Mouse (Mus musculus): ENCODE measurements around the gene Vgll4. TPM values are rescaled to one million over a fixed set of nuclear protein-coding genes. Genes with fewer than 3 reads are reported as not detected.

Gene Vgll4
- polyA plus RNA-seq, 1 experiment from 2014 or later, result 65.9 TPM

DNA sequence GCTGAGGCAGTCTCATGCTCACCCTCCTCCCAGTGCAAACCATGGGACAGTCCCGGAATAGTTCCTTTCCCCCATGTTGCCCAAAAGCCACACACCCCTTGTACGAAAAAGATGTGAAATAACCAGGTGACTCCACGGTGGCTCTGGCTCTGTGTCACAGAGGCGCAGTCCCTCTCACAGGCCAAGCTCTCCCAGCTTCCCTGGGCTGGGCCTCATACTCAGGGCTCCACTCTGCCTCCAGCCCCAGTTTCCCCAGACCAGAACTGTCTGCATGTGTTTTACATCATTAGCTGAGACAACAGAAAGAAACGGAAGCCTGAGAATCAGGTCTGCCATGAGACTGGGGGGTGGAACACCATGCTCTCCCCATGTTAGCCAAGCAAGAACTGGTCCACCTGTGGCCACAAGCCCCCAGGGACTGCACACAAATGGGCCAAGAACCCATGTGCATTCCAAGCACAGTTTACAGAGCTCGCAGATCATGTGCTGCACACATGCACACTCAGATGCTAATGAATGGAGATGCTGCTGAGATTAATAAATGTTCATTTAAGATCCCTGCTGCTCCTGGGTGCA lies 100.2 kb downstream of the Vgll4 start:
- H3K4me1 ChIP-seq (replicated peaks), result peaks cover 50% of the 10 kb centered on the region
- no peaks in the 10 kb centered on the region; the same call in 1 of the 2 replicates for H3K36me3 ChIP-seq
- H3K9ac ChIP-seq, result no peak overlapping the region; the same call in 1 of the 2 replicates
- ATAC-seq (ENCODE audit: low FRiP score), result 0 out of 2 replicates have a peak, but pooled peaks have one; percentile 38
- H3K27me3 ChIP-seq, result no peaks in the 10 kb centered on the region
- peak overlapping the region; percentile 58 for H3K27ac ChIP-seq
- whole genome bisulfite sequencing, result 73% methylated on average over 6 of the region's 6 CpGs
- H3K4me2 ChIP-seq, result no peak overlapping the region
- no peak overlapping the region for H3K4me3 ChIP-seq
- H3K9me3 ChIP-seq, result no peaks in the 10 kb centered on the region

DNA sequence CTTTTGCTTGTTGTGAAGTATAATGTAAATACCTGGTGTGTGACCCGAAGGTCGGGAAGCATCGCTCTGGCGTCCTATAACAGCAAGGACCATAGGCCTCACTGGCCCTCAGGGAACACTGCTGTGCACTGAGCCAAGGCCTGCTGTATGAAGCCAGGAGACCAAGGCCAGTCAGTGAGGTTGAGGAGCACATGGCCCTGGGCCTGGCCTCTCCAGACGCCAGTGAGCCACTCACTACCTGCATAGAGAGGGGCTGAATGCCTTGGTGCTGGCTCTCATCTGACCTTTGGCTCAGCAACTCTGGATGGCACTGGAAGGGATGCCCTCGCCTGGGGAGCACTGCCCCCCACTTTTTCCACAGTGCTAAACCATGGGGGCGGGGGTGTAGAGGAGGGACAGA lies 101.1 kb downstream of the Vgll4 start:
- Histone ChIP-seq H3K4me3 (no peak overlapping the region), H3K36me3 (peaks cover 5% of the 10 kb centered on the region; the same call in 1 of the 2 replicates), H3K9ac (peak overlapping the region; percentile 39; the same call in 1 of the 2 replicates), H3K9me3 (no peaks in the 10 kb centered on the region), H3K4me1 (replicated peaks) (peaks cover 43% of the 10 kb centered on the region), H3K27ac (peak overlapping the region; percentile 58), H3K27me3 (no peaks in the 10 kb centered on the region), H3K4me2 (no peak overlapping the region)
- no peak for ATAC-seq (ENCODE audit: low FRiP score)
- 83% methylated on average over 7 of the region's 7 CpGs for WGBS

DNA sequence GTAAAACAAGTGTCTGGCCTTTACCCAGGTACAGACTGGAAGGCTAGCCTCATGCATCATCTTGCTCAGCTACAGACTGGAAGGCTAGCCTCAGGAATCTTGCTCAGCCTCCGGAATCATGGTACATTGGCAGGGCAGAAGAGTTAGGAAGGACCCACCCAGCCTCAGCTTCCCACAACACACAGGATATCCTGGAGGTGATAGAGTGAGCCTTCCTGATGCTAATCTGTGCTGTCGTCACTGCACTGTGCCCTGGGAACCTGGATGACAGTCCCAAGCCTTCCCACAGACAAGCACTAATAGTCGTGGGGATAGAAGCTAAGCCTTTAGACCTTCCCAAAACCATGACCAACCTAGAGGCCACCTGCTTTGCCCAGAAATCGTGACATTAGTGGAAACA lies 103.2 kb downstream of the Vgll4 start:
- Histone ChIP-seq H3K4me2 (no peak overlapping the region), H3K36me3 (peaks cover 23% of the 10 kb centered on the region), H3K4me1 (replicated peaks) (peaks cover 32% of the 10 kb centered on the region), H3K27ac (no peak overlapping the region), H3K27me3 (no peaks in the 10 kb centered on the region), H3K4me3 (no peak overlapping the region), H3K9ac (no peak overlapping the region), H3K9me3 (no peaks in the 10 kb centered on the region)
- ATAC-seq (ENCODE audit: low FRiP score), result no peak
- WGBS, result 88% methylated on average over 4 of the region's 4 CpGs

DNA sequence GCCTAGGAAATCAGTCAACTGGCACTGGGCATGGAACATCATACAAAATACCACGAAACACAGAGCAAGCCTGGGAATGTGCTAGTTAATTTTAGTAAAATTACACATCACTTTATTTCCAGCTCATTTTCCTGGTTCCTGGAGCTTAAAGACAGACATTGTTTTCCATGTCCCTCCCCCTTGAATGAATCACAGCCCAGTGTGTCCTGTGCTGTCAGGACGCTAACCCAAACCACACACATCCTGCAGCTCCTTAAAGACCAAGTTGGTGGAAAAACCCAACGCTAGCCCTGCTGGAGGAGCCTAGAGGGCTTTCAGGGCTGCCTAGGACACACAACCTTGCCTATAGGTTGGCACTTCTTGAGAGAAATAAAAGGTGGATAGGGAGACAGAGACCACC lies 103.7 kb downstream of the Vgll4 start:
- Histone ChIP-seq H3K9me3 (no peaks in the 10 kb centered on the region), H3K9ac (no peak overlapping the region), H3K4me3 (no peak overlapping the region), H3K36me3 (peaks cover 28% of the 10 kb centered on the region), H3K4me2 (no peak overlapping the region), H3K27me3 (no peaks in the 10 kb centered on the region), H3K4me1 (replicated peaks) (peaks cover 37% of the 10 kb centered on the region), H3K27ac (no peak overlapping the region)
- WGBS, result 90% methylated on average over 3 of the region's 3 CpGs
- ATAC-seq (ENCODE audit: low FRiP score), result no peak

DNA sequence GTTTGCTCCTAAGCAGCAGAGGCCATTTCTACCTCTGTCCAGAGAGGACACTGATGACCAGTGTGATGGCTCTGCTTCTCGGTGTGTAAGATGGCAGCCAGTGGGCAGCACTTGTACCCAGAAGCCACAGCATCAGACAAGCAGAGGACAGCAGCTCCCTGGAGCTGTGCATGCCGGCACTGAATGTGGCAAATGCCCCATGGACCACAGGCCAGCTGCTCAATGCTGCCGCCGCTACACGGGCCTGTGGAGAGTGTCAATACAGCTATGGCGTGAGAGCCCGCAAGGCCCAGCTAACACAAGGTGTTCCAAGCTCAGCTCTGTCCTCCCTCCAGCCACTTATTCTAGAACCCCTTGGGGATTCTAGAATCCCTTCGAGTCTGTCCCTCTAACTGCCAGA lies 105.4 kb downstream of the Vgll4 start:
- H3K9ac ChIP-seq, result no peak overlapping the region
- H3K36me3 ChIP-seq, result peaks cover 40% of the 10 kb centered on the region
- H3K9me3 ChIP-seq, result no peaks in the 10 kb centered on the region
- no peaks in the 10 kb centered on the region for H3K27me3 ChIP-seq
- H3K4me2 ChIP-seq, result no peak overlapping the region
- 76% methylated on average over 8 of the region's 8 CpGs for WGBS
- peaks cover 28% of the 10 kb centered on the region for H3K4me1 ChIP-seq (replicated peaks)
- no peak for ATAC-seq (ENCODE audit: low FRiP score)
- H3K27ac ChIP-seq, result no peak overlapping the region; the same call in 1 of the 2 replicates
- no peak overlapping the region for H3K4me3 ChIP-seq

DNA sequence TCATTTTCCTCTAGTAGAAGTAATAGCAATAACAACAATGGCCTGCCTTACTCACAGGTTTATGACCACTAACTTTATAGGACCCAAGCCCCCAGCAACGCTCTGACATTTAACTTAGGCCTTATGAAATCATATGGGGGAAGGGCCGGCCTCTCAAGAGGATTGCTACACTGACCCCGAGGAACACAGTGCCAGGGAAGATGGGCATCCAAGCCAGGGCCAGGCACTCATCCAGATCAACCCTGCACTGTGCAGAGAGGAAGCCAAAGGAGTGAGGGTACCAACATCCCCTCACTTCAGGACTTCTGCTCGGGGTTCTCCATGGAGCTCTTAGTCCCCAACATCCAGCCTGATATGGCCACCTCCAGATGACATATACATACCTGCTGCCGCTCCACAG lies 106.3 kb downstream of the Vgll4 start:
- no peak overlapping the region for H3K9ac ChIP-seq
- no peaks in the 10 kb centered on the region for H3K9me3 ChIP-seq
- H3K27ac ChIP-seq, result no peak overlapping the region
- WGBS, result 91% methylated on average over 5 of the region's 5 CpGs
- peaks cover 45% of the 10 kb centered on the region for H3K36me3 ChIP-seq
- no peaks in the 10 kb centered on the region for H3K27me3 ChIP-seq
- peaks cover 19% of the 10 kb centered on the region for H3K4me1 ChIP-seq (replicated peaks)
- no peak for ATAC-seq (ENCODE audit: low FRiP score)
- no peak overlapping the region for H3K4me2 ChIP-seq
- no peak overlapping the region for H3K4me3 ChIP-seq

DNA sequence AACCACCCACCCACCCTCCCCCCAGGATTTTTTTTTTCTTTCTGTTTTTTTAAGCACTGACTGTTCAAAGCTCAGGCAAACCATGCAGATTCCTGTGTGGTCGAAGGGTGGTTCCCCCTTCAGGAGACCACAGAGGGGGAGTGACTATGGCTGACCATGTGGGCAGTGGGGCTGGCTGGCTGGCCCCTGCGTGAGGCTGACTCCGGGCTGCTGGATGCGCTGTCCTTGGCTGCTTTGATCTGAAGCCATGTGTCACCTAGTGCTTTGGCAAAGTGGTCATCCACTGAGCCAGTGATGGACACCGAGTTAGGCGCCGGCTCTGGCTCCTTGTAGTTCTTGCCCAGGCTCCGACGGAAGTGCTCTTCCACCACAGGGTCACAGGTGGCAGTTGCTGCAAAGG lies 107.7 kb downstream of the Vgll4 start:
- 84% methylated on average over 9 of the region's 9 CpGs for WGBS
- Histone ChIP-seq H3K9ac (no peak overlapping the region), H3K4me3 (no peak overlapping the region), H3K4me1 (replicated peaks) (peaks cover 28% of the 10 kb centered on the region), H3K27me3 (no peaks in the 10 kb centered on the region), H3K27ac (peak overlapping the region; percentile 60; the same call in 1 of the 2 replicates), H3K36me3 (peaks cover 50% of the 10 kb centered on the region), H3K9me3 (no peaks in the 10 kb centered on the region), H3K4me2 (no peak overlapping the region)
- ATAC-seq (ENCODE audit: low FRiP score), result no peak

DNA sequence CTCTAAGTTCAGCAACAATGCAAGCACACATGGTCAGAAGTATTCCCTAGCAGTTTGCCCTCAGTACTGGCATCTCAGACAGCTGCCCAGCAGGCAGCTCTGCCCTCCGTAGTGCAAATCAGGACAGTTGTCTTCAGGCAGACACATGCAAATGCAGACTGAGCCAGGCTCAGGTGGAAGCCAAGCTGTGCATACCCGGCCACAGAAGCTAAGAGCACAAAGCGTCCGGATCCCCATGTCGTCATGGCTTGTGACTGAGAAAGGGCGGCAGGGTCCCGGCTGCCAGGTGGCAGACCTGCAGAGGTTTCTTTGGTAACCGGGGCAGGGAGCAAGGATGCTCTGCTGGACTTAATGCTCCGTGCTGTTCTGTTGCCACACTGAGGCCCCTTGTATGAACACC lies 108.2 kb downstream of the Vgll4 start:
- Histone ChIP-seq H3K4me3 (no peak overlapping the region), H3K27ac (peak overlapping the region; percentile 60), H3K9ac (peak overlapping the region; percentile 26; the same call in 1 of the 2 replicates), H3K4me2 (no peak overlapping the region), H3K27me3 (no peaks in the 10 kb centered on the region), H3K9me3 (no peaks in the 10 kb centered on the region), H3K36me3 (peaks cover 50% of the 10 kb centered on the region), H3K4me1 (replicated peaks) (peaks cover 28% of the 10 kb centered on the region)
- WGBS, result 58% methylated on average over 9 of the region's 9 CpGs
- no peak for ATAC-seq (ENCODE audit: low FRiP score)

DNA sequence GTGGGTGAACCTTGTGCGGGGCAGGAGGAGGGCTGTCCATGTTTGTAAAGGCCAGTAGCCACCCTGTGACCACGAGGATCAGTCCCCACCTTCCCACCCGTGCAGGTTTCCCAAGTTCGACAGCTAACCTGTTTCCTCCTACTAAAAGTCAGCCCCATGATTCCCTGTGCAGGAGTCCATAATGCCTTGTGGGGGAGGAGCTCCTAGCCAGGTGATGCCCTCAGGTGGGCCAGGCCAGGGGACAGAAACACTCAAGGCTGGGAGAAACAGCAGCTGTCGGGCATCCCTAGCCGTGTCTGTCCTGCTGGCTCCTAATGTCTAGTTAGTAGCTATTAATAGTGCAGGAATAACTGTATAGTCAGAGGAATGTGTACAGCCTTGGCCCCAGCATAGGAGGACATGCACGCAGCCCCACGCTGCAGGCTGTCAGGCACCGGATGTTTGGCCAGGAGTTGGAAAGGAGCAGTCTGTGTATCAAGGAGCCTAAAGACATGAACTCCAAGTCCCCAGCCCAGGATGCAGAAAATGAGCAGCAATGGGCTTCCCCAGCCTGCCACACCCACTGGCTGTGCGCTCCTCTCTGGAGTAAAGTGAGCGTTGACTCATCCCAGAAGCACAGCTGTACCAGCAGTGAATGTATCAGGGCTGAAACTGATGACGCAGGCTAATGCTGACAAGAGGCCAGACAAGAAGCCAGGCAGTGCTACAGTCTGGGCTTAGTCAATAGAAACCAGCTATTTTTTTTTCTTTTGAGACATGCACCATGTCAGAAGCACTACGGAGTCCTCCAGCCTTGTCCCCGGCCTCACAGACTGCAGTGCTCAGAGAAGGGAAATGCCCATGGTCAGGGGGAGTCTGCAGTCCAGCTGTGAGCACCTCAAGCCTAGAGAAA lies 108.9 kb downstream of the Vgll4 start:
- no peaks in the 10 kb centered on the region for H3K27me3 ChIP-seq
- H3K4me2 ChIP-seq, result no peak overlapping the region
- H3K9ac ChIP-seq, result peak overlapping the region; percentile 26; the same call in 1 of the 2 replicates
- H3K27ac ChIP-seq, result peak overlapping the region; percentile 60
- peaks cover 50% of the 10 kb centered on the region for H3K36me3 ChIP-seq
- H3K4me1 ChIP-seq (replicated peaks), result peaks cover 28% of the 10 kb centered on the region
- H3K4me3 ChIP-seq, result no peak overlapping the region
- WGBS, result 84% methylated on average over 14 of the region's 14 CpGs
- no peak for ATAC-seq (ENCODE audit: low FRiP score)
- H3K9me3 ChIP-seq, result no peaks in the 10 kb centered on the region

DNA sequence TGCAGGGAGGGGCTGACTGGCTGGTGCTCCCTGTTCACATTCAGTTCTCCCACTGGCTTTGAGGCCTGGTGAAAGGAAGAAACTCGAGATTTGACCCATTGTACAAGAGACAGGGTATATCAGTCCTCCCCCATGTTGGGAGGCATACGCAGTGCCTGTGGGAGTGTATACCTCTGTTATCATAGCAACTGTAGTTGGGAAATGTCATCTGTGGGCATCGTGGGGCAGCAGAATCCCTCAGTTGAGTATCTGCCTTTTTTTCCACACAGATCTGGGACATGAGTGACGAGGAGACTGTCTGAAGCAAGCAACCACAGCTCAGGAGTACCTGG lies 111.1 kb downstream of the Vgll4 start:
- H3K27me3 ChIP-seq, result no peaks in the 10 kb centered on the region
- WGBS, result 86% methylated on average over 4 of the region's 4 CpGs
- H3K4me1 ChIP-seq (replicated peaks), result peaks cover 41% of the 10 kb centered on the region
- no peak overlapping the region for H3K4me3 ChIP-seq
- H3K36me3 ChIP-seq, result peaks cover 45% of the 10 kb centered on the region
- no peak overlapping the region; the same call in 1 of the 2 replicates for H3K27ac ChIP-seq
- ATAC-seq (ENCODE audit: low FRiP score), result no peak
- no peak overlapping the region for H3K4me2 ChIP-seq
- no peak overlapping the region for H3K9ac ChIP-seq
- no peaks in the 10 kb centered on the region for H3K9me3 ChIP-seq

DNA sequence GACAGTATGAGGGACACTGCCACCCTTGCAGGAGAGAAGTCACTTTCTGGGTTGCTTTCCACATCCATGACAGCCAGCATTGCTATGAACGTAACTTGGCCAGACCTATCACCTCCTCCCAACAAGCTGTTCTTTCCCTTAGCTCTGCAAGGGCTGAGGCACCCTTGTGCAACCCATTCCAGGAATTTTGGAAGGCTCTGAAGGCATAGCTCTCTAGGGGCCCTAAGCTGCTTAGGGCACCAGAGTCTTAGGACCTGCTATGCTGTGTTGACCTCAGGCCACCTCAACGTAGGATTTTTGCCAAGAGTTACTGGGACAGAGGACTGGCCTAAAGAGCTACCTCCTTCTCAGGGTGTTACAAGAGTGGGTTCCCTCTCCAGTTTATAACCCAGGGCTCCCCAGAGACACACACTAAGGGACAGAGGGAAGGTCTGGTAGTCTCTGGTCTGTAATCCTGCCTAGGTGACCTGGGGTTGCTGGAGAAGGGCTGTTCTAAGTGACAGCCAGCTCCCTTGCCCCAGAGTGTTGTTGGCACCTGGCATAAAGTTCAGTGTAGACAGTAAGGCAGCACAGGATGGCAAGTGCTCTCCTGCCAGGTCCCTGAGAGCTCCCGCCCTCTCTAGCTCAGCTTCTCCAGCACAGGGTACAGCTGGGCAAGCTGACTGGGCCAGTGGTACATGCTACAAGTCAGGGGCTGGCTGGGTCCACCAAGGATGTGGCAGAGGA lies 111.6 kb downstream of the Vgll4 start:
- no peaks in the 10 kb centered on the region for H3K27me3 ChIP-seq
- 80% methylated on average over 3 of the region's 3 CpGs for WGBS
- H3K9me3 ChIP-seq, result no peaks in the 10 kb centered on the region
- H3K27ac ChIP-seq, result peak overlapping the region; percentile 52; the same call in 1 of the 2 replicates
- no peak for ATAC-seq (ENCODE audit: low FRiP score)
- H3K4me2 ChIP-seq, result no peak overlapping the region
- no peak overlapping the region for H3K4me3 ChIP-seq
- peaks cover 46% of the 10 kb centered on the region for H3K4me1 ChIP-seq (replicated peaks)
- peaks cover 42% of the 10 kb centered on the region for H3K36me3 ChIP-seq
- H3K9ac ChIP-seq, result peak overlapping the region; percentile 21; the same call in 1 of the 2 replicates

DNA sequence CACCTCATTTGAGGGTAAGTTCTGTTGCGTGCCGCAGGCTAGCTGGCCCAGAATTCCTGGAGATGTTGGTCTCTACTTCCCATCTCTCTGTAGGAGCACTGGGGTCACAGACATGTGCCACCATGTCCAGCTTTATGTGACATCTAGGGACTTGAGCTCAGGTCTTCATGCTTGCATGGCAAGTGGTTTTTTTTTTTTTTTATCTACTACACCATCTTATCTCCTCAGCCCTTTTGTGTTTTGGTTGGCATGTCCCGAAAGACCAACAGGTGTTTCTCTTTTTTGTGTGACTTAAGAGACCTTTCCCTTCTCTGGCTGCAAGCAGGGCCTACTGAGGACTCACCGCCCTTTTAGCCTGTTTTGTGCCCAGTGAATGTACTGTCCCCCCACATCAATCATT lies 113.3 kb downstream of the Vgll4 start:
- H3K36me3 ChIP-seq, result peaks cover 25% of the 10 kb centered on the region
- H3K4me3 ChIP-seq, result no peak overlapping the region
- peaks cover 60% of the 10 kb centered on the region for H3K4me1 ChIP-seq (replicated peaks)
- ATAC-seq (ENCODE audit: low FRiP score), result no peak
- H3K9ac ChIP-seq, result no peak overlapping the region
- H3K4me2 ChIP-seq, result no peak overlapping the region
- H3K27ac ChIP-seq, result no peak overlapping the region
- H3K27me3 ChIP-seq, result no peaks in the 10 kb centered on the region
- H3K9me3 ChIP-seq, result no peaks in the 10 kb centered on the region
- 84% methylated on average over 4 of the region's 4 CpGs for WGBS

All from hindbrain, embryonic 13.5 days (tissue).